Mouse (Mus musculus): ENCODE data around the gene RPS10-NUDT3.

RPS10-NUDT3 gene

GRCm38 (mm10) chr17:27634871-27635574 lies at the start of gene RPS10-NUDT3:
Gene RPS10-NUDT3, minus strand, starts transcription at chr17:27635222.
- DNase-seq: peak; percentile 91 to 95

GRCm38 (mm10) chr17:27678924-27679813 lies 44.1 kb upstream of the RPS10-NUDT3 start:
- DNase-seq: peak; percentile 22 to 51

GRCm38 (mm10) chr17:27677756-27678155 lies 42.7 kb upstream of the RPS10-NUDT3 start:
- DNase-seq: no peak

GRCm38 (mm10) chr17:27676270-27676669 lies 41.2 kb upstream of the RPS10-NUDT3 start:
- DNase-seq: no peak

GRCm38 (mm10) chr17:27675453-27675852 lies 40.4 kb upstream of the RPS10-NUDT3 start:
- peak; percentile 20 to 28 for DNase-seq

GRCm38 (mm10) chr17:27673945-27674344 lies 38.9 kb upstream of the RPS10-NUDT3 start:
- DNase-seq: no peak

GRCm38 (mm10) chr17:27671720-27672119 lies 36.7 kb upstream of the RPS10-NUDT3 start:
- DNase-seq: no peak

- DNase-seq: no peak
These were observed 23.7 kb upstream of the RPS10-NUDT3 start for GRCm38 (mm10) chr17:27658767-27659166.

- no peak for DNase-seq
These were observed 22.1 kb upstream of the RPS10-NUDT3 start for GRCm38 (mm10) chr17:27657123-27657522.

- DNase-seq: no peak
These were observed 21.4 kb upstream of the RPS10-NUDT3 start for GRCm38 (mm10) chr17:27656414-27656813.

- peak; percentile 25 to 29 for DNase-seq
These were observed 21.0 kb upstream of the RPS10-NUDT3 start for GRCm38 (mm10) chr17:27656011-27656399.

GRCm38 (mm10) chr17:27655089-27656010 lies 20.3 kb upstream of the RPS10-NUDT3 start, which contains the start of gene Pacsin1:
Gene Pacsin1, plus strand, starts transcription at chr17:27655509.
- peak; percentile 54 to 69 for DNase-seq

GRCm38 (mm10) chr17:27653253-27653959 lies 18.4 kb upstream of the RPS10-NUDT3 start:
- no peak for DNase-seq

- DNase-seq: no peak
These were observed 17.2 kb upstream of the RPS10-NUDT3 start for GRCm38 (mm10) chr17:27652046-27652790.

- DNase-seq: peak in 1 of 2 experiments; percentile 49
These were observed 15.6 kb upstream of the RPS10-NUDT3 start for GRCm38 (mm10) chr17:27650586-27650985.

GRCm38 (mm10) chr17:27650160-27650559 lies 15.1 kb upstream of the RPS10-NUDT3 start:
- peak; percentile 48 to 69 for DNase-seq

- no peak for DNase-seq
These were observed 10.8 kb upstream of the RPS10-NUDT3 start for GRCm38 (mm10) chr17:27645807-27646206.

GRCm38 (mm10) chr17:27644572-27644971 lies 9.6 kb upstream of the RPS10-NUDT3 start:
- no peak for DNase-seq

- no peak for DNase-seq
These were observed 8.7 kb upstream of the RPS10-NUDT3 start for GRCm38 (mm10) chr17:27643756-27644155.

- DNase-seq: no peak
These were observed 8.1 kb upstream of the RPS10-NUDT3 start for GRCm38 (mm10) chr17:27643101-27643500.

- DNase-seq: peak; percentile 60 to 71
These were observed 7.6 kb upstream of the RPS10-NUDT3 start for GRCm38 (mm10) chr17:27642491-27643062.
